Mouse (Mus musculus) liver, embryonic 13.5 days (tissue): Measurements from ENCODE around the gene Zfp319. TPM values are rescaled to one million over a fixed set of nuclear protein-coding genes. Genes with fewer than 3 reads are reported as not detected.
A peak's percentile ranks its signal among the peaks of the same experiment; 100 is the strongest.

ENCODE experiments used
- ATAC-seq: fragments of 200-750 bp; cut with Nextera tagmentation; 2 replicates; pipeline ENCODE4 v1.8.0; 2017; ENCODE audit warnings: low read depth, mild to moderate bottlenecking, moderate number of reproducible peaks, moderate library complexity
- DNase-seq: peaks from one replicate; pipeline ENCODE4 v3.0.0; 2022
- H3K27ac ChIP-seq: fragments of 300-500 bp; sonication (generic); 2 replicates; pipeline ENCODE4 v1.5.1; 2015; ENCODE audit warnings: moderate library complexity, mild to moderate bottlenecking, inconsistent platforms
- H3K27me3 ChIP-seq: fragments of 300-500 bp; sonication (generic); 2 replicates; pipeline ENCODE4 v1.6.1; 2015; ENCODE audit warnings: mild to moderate bottlenecking, inconsistent platforms
- H3K36me3 ChIP-seq: fragments of 300-500 bp; sonication (generic); 2 replicates; pipeline ENCODE4 v1.6.1; 2015; ENCODE audit warnings: mild to moderate bottlenecking, inconsistent platforms
- H3K4me1 ChIP-seq: fragments of 300-500 bp; sonication (generic); replicated peaks from 2 replicates; pipeline ENCODE4 v1.6.1; 2015; ENCODE audit warnings: inconsistent platforms
- H3K4me2 ChIP-seq: fragments of 300-500 bp; sonication (generic); 2 replicates; pipeline ENCODE4 v1.6.1; 2015; ENCODE audit warnings: inconsistent platforms, mild to moderate bottlenecking, moderate library complexity
- H3K4me3 ChIP-seq: fragments of 300-500 bp; sonication (generic); replicated peaks from 2 replicates; pipeline ENCODE4 v1.5.1; 2015; ENCODE audit warnings: mild to moderate bottlenecking, inconsistent platforms
- H3K9ac ChIP-seq: fragments of 300-500 bp; sonication (generic); 2 replicates; pipeline ENCODE4 v1.6.1; 2015; ENCODE audit warnings: mild to moderate bottlenecking, inconsistent platforms
- H3K9me3 ChIP-seq: fragments of 300-500 bp; sonication (generic); replicated peaks from 2 replicates; pipeline ENCODE4 v1.6.1; 2016; ENCODE audit warnings: inconsistent platforms
- WGBS: fragments of 180-500 bp; shearing (Covaris S2); methylation state at CpG from one replicate; pipeline ENCODE4 v1.1.7; 2015; ENCODE audit not compliant: insufficient replicate concordance; 5-methylcytosine and 5-hydroxymethylcytosine counted together
- polyA plus RNA-seq: library from polyadenylated mRNA; unstranded; fragments of >200 nt; fragmentation: Nextera tagmentation; extraction: Ambion mirVana; gene quantifications from 2 replicates; pipeline ENCODE4 v1.2.1, GENCODE M21; 2015

The Zfp319 gene
- polyA plus RNA-seq, 1 experiment from 2014 or later: 0.78 TPM

DNA sequence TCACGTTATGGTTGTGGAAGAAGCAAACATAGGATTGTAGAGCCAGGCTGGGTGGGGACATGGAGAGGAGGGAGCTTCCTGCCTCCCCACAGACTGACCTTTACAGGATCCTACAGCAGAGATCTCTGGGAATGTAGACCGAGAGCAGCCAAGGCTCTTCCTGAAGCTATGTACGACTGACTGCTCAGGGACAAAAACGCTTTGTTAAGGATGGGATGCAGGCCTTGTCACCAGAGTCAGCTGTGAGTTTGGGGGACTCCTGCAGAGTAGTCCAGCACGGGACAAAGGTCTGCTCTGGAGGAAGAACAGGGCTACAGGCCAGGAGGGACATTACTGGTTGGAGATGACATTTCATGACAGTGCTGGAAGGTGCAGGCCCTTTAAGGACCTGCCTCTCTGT lies 7.1 kb downstream of the Zfp319 start:
- Histone ChIP-seq H3K36me3 (peaks cover 40% of the 10 kb centered on the region), H3K9ac (no peak overlapping the region), H3K4me2 (no peak overlapping the region), H3K4me1 (peaks cover 12% of the 10 kb centered on the region), H3K27ac (no peak overlapping the region), H3K27me3 (peaks cover 29% of the 10 kb centered on the region), H3K4me3 (no peak overlapping the region), H3K9me3 (no peaks in the 10 kb centered on the region)
- ATAC-seq (no peak), DNase-seq (no peak)
- 63% methylated on average over 5 of the region's 5 CpGs for WGBS

DNA sequence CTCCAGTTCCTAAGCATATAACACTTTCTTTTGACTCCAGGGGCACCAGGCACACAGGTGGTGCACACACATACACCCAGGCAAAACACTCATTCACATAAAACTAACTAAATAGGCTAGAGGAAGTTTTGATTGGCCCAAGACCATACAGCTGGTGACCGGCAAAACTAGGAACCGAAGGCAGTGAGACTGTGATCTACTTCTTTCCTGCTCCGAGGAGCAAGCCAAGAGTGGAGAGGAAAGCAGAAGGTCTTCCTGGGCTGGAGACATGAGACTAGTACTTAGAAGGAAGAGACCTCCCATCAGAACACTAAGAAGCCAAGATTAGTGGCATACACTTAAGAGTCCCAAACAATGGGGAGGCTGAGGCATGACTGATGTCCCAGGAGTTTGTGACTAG lies 8.5 kb downstream of the Zfp319 start:
- peaks cover 11% of the 10 kb centered on the region for H3K4me1 ChIP-seq
- peaks cover 26% of the 10 kb centered on the region for H3K36me3 ChIP-seq
- H3K4me3 ChIP-seq: no peak overlapping the region
- no peaks in the 10 kb centered on the region for H3K9me3 ChIP-seq
- H3K27me3 ChIP-seq: peaks cover 38% of the 10 kb centered on the region
- H3K27ac ChIP-seq: no peak overlapping the region
- DNase-seq: no peak
- no peak for ATAC-seq
- WGBS: 72% methylated on average over 3 of the region's 3 CpGs
- H3K9ac ChIP-seq: no peak overlapping the region
- H3K4me2 ChIP-seq: no peak overlapping the region

DNA sequence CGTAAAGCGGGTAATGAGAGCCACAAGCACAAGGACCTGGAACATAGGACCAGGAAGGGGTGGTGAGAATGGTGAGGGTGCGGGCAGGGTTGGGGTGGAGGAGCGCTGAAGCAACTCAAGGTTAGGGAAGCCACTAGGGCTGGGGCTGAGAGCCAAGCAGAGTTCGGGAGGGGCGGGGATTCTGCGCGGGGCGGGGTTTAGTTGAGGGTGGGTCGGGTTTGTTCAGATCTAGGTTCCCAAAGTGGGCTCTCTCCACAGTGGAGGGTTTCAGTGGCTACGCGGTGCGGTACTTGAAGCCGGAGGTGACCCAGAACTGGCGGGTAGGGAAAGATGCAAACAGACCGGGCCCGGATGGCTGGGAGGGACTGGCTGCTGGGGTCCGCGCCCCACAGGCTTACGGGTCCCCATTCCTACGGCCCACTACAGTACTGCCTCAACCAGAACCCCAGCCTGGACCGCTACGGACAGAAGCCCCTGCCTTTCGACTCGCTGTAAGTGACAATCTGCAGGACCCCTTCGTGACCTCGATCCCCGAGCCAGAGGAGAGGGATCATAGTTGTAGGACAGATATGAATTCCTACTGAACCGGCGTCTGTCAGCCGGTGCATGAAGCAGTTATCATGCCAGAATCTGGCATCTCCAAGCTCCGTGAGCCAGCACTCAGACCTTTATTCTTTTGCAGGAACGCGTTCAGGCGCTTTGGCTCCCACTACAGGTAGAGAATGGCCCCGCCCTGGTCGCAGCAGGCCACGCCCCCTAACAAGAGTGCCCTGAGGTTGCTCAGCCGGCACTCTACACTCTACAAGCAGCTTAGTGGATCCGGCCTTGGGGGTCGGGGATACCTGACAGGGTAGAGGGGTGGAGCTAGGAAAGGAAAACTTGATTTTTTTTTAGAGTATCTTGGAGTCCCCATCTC lies 11.3 kb downstream of the Zfp319 start:
- Histone ChIP-seq H3K27ac (no peak overlapping the region), H3K9me3 (no peaks in the 10 kb centered on the region), H3K4me2 (peak overlapping the region; percentile 74), H3K36me3 (peaks cover under 1% of the 10 kb centered on the region; the same call in 1 of the 2 replicates), H3K4me1 (peaks cover 11% of the 10 kb centered on the region), H3K27me3 (peaks cover 40% of the 10 kb centered on the region), H3K9ac (peak overlapping the region; percentile 39; the same call in 1 of the 2 replicates), H3K4me3 (peak overlapping the region; percentile 50)
- ATAC-seq (peak; percentile 41; the same call in 1 of the 2 replicates), DNase-seq (peak; percentile 43)
- WGBS: 3% methylated on average over 41 of the region's 41 CpGs

DNA sequence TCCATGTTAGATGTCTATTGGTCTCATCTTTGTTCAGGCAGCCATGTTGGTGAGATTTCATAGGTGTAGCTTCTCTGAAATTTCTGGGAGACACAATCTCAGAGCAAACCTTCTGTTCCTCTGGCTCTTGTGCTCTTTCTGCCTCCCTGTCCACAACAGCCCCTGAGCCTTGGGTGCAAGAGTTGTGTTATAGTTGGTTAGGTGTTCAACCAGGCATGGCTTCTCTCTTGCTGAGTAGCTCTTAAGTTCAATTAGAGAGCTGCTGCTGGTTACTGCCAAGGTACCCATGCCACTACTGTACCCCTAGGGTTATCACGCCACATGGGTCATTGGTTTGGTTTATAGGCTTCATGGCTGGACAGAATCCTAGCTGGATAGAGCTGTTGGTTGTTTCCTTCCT lies 16.4 kb downstream of the Zfp319 start:
- Histone ChIP-seq H3K9me3 (no peaks in the 10 kb centered on the region), H3K27ac (no peak overlapping the region), H3K9ac (no peak overlapping the region), H3K4me1 (peaks cover 8% of the 10 kb centered on the region; the same call in 1 of the 2 replicates), H3K36me3 (no peaks in the 10 kb centered on the region), H3K4me3 (no peak overlapping the region), H3K4me2 (no peak overlapping the region), H3K27me3 (peaks cover 18% of the 10 kb centered on the region)
- DNase-seq (no peak), ATAC-seq (no peak)
- WGBS: 59% methylated on average over 1 of the region's 1 CpGs

DNA sequence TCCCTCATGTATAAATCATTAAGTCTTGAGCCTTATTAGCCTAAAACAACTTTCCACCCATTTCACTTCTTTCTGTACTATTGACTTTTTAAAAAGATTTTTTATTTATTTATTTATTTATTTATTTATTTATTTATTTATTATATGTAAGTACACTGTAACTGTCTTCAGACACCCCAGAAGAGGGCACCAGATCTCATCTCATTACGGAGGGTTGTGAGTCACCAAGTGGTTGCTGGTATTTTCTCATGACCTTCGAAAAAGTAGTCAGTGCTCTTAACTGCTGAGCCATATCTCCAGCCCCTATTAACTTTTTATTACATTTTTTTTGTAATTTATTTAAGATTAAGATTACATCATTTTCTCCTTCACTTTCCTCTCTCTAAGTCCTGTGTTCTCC lies 17.0 kb downstream of the Zfp319 start:
- ATAC-seq (no peak), DNase-seq (no peak)
- no peak overlapping the region for H3K9ac ChIP-seq
- no peaks in the 10 kb centered on the region for H3K36me3 ChIP-seq
- H3K4me1 ChIP-seq: 0 out of 2 replicates have a peak, but pooled peaks cover 2% of the 10 kb centered on the region
- H3K27ac ChIP-seq: no peak overlapping the region
- no peaks in the 10 kb centered on the region for H3K9me3 ChIP-seq
- H3K4me2 ChIP-seq: no peak overlapping the region
- peaks cover 12% of the 10 kb centered on the region for H3K27me3 ChIP-seq
- no peak overlapping the region for H3K4me3 ChIP-seq
- 48% methylated on average over 2 of the region's 2 CpGs for WGBS

DNA sequence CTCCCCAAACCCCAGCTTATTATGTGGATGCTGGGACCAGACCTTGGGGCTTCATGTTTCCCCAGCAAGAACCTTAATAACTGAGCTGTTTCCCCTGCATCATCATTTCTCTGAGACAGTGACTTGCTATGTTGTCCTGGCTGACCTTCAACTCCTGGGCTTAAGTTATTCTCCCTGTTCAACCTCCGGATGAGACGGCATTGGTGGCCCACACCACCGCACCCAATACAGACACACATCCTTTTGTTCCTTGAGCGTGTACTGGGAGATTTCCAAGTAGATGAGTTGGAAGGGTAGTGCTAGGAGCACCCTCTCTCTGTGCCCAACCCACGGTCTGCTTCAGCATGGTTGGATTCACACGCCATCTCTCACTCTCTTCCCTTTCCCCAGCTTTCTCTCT lies 17.9 kb downstream of the Zfp319 start:
- Histone ChIP-seq H3K27ac (no peak overlapping the region), H3K4me2 (no peak overlapping the region), H3K4me3 (no peak overlapping the region), H3K27me3 (peaks cover 6% of the 10 kb centered on the region), H3K36me3 (no peaks in the 10 kb centered on the region), H3K4me1 (0 out of 2 replicates have a peak, but pooled peaks cover 2% of the 10 kb centered on the region), H3K9me3 (no peaks in the 10 kb centered on the region), H3K9ac (no peak overlapping the region)
- DNase-seq (no peak), ATAC-seq (no peak)
- WGBS: 62% methylated on average over 6 of the region's 6 CpGs

DNA sequence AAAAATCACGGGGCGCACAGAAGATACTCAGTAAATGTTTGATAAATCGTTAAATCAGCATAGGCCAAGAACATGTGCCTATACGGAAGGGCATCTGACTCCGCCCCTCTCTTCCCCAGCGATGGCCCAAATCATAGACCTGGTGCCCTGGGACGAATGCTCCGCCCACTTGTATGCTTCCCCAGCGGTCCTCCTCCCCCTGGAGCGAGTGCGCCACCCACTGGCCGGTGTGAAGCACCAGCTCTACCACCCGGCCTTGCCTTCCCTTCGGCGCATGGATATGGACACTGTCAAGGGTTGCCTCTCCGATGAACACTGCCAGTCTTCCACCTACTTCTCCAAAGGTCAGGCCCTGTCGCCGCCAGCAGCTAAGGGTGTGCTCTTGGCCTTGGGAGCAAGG lies 18.9 kb downstream of the Zfp319 start:
- H3K27me3 ChIP-seq: no peaks in the 10 kb centered on the region; the same call in 1 of the 2 replicates
- ATAC-seq: no peak
- WGBS: 58% methylated on average over 18 of the region's 18 CpGs
- DNase-seq: no peak
- H3K27ac ChIP-seq: no peak overlapping the region
- no peak overlapping the region for H3K4me3 ChIP-seq
- no peaks in the 10 kb centered on the region for H3K9me3 ChIP-seq
- H3K4me1 ChIP-seq: 0 out of 2 replicates have a peak, but pooled peaks cover 2% of the 10 kb centered on the region
- no peak overlapping the region for H3K9ac ChIP-seq
- no peak overlapping the region for H3K4me2 ChIP-seq
- H3K36me3 ChIP-seq: no peaks in the 10 kb centered on the region

DNA sequence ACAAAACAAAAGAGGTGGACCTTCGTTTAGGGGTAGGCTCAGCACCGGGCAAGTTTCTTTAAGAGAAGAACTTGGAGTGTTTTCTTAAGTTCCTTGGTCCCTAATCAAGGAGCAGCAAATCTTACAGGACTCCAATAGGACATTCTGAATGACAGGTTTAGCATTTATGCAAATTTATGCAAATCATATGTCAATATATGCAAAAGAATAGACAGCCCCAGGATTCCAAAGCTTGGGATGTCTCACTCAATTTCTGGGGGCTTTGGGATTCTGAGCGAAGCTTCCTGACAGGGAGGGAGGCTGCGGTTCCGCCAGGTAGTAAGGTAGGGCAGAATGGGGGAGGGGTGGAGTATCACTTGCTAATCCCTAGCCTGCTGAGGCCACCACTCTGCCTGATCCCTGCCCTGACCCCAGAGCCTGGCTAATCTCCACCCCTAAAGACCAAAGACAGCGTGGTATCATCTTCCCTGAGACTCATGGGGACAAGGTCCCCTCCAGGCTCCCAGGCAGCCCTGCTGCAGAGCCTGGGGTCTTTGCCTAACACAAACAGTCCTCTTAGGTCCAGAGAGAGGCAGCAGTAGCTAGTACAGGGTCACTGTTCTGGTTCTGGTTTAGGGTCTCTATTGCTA lies 21.3 kb downstream of the Zfp319 start, which contains the start of gene Tepp:
Gene Tepp, plus strand, starts transcription at position 225 of the 629 bp plus-strand sequence.
- H3K9ac ChIP-seq: no peak within 1 kb of the TSS
- DNase-seq (no peak), ATAC-seq (no peak)
- no peaks in the 10 kb centered on the region for H3K9me3 ChIP-seq
- 0 out of 2 replicates have a peak, but pooled peaks cover 2% of the 10 kb centered on the region for H3K4me1 ChIP-seq
- H3K27me3 ChIP-seq: peaks cover 5% of the 10 kb centered on the region; the same call in 1 of the 2 replicates
- no peak within 1 kb of the TSS for H3K4me2 ChIP-seq
- 40% methylated on average over 6 of the region's 6 CpGs for WGBS
- H3K4me3 ChIP-seq: no peak within 1 kb of the TSS
- no peaks in the 10 kb centered on the region for H3K36me3 ChIP-seq
- H3K27ac ChIP-seq: no peak within 1 kb of the TSS

DNA sequence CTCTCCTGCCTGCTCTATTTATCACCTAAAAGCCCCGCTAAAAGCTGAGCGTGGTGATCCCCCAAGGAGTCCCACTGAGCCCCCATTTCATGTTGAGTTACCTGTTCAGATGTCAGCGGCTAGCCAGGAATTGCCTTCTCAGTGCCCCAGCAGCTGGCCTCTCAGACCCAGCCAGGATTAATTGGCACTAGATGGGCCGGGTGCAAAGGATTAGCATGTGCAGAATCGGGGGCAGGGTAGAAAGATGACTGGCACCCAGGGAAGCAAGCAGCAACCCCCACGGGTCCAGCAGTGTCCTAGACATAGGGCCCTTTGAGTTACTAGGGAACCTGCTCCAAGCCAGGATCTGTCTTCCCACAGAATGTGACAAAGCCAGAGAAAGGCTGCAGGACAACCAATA lies 25.3 kb downstream of the Zfp319 start, which contains the start of gene Cngb1:
Gene Cngb1, minus strand, starts transcription at position 155 of the 400 bp plus-strand sequence.
- H3K4me2 ChIP-seq: no peak within 1 kb of the TSS
- no peak within 1 kb of the TSS for H3K4me3 ChIP-seq
- DNase-seq (no peak), ATAC-seq (no peak)
- no peaks in the 10 kb centered on the region for H3K9me3 ChIP-seq
- 0 out of 2 replicates have a peak, but pooled peaks cover 2% of the 10 kb centered on the region for H3K4me1 ChIP-seq
- no peak within 1 kb of the TSS for H3K9ac ChIP-seq
- 40% methylated on average over 6 of the region's 6 CpGs for WGBS
- H3K27ac ChIP-seq: no peak within 1 kb of the TSS
- peaks cover 5% of the 10 kb centered on the region; the same call in 1 of the 2 replicates for H3K27me3 ChIP-seq
- no peaks in the 10 kb centered on the region for H3K36me3 ChIP-seq

DNA sequence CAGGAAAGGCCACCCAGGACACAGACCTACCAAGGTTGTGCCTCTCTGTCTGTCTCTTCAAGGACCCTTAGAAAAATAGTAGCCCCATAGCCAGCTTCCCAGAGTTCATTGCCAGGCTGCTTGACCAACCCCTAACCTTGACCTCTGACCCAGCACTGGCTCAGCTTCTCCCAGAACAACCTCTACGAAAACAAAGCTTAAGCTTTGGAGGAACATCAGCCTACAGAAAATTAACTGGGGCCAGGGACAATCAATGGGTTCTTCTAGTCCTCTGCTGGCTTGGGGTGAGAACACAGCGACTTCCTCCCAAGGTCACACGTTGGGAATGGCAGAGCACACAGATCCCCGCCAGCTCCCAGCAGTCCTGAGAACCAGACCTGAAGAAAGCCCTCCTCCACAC lies 26.2 kb downstream of the Zfp319 start:
- no peak overlapping the region for H3K4me2 ChIP-seq
- no peak for DNase-seq
- no peak overlapping the region for H3K9ac ChIP-seq
- WGBS: 40% methylated on average over 4 of the region's 4 CpGs
- H3K27ac ChIP-seq: no peak overlapping the region
- no peaks in the 10 kb centered on the region for H3K9me3 ChIP-seq
- ATAC-seq: no peak
- no peaks in the 10 kb centered on the region for H3K36me3 ChIP-seq
- H3K27me3 ChIP-seq: peaks cover 5% of the 10 kb centered on the region; the same call in 1 of the 2 replicates
- H3K4me3 ChIP-seq: no peak overlapping the region
- 0 out of 2 replicates have a peak, but pooled peaks cover under 1% of the 10 kb centered on the region for H3K4me1 ChIP-seq

DNA sequence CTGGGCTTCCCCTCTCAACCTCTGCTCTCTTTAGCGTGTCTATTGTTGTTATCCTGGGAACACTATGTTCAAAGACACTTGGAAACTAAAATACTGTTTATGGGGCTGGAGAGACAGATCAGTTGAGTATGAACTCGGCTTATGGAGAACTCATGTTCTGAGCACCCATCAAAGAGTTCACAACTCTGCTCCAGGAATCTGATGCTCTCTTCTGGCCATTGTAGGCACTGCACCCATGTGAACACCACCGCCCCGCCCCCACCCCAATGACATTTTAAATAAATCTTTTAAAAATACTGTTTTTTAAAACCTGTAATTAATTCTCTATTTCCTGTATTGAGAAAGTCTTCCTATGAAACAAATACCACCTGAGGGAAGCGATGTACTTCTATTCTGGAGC lies 29.3 kb downstream of the Zfp319 start:
- H3K9me3 ChIP-seq: no peaks in the 10 kb centered on the region
- peaks cover 5% of the 10 kb centered on the region; the same call in 1 of the 2 replicates for H3K27me3 ChIP-seq
- H3K4me3 ChIP-seq: no peak overlapping the region
- 10% methylated on average over 5 of the region's 5 CpGs for WGBS
- ATAC-seq: no peak
- no peaks in the 10 kb centered on the region for H3K36me3 ChIP-seq
- no peaks in the 10 kb centered on the region for H3K4me1 ChIP-seq
- H3K27ac ChIP-seq: no peak overlapping the region
- H3K9ac ChIP-seq: no peak overlapping the region; the same call in 1 of the 2 replicates
- DNase-seq: no peak
- no peak overlapping the region for H3K4me2 ChIP-seq
